Mouse (Mus musculus) urinary bladder, postnatal 14 days (tissue): ENCODE data around the gene Rab4a.

Source experiments
- DNase-seq: peaks from one replicate; pipeline ENCODE4 v3.0.0; 2021; ENCODE audit warnings: low spot score

The Rab4a gene

GRCm38 (mm10) chr8:123805718-123806373, at the start of gene Rab4a:
Gene Rab4a, plus strand, starts transcription at chr8:123805985.
- peak; percentile 89 for DNase-seq

- peak; percentile 35 for DNase-seq
Measured at GRCm38 (mm10) chr8:123756901-123757300, 48.9 kb upstream of the Rab4a start.

GRCm38 (mm10) chr8:123758935-123759334, 46.9 kb upstream of the Rab4a start:
- DNase-seq: no peak

GRCm38 (mm10) chr8:123759933-123760332, 45.9 kb upstream of the Rab4a start:
- no peak for DNase-seq

GRCm38 (mm10) chr8:123760579-123760978, 45.2 kb upstream of the Rab4a start:
- no peak for DNase-seq

GRCm38 (mm10) chr8:123761266-123761882, 44.4 kb upstream of the Rab4a start:
- peak; percentile 54 for DNase-seq

GRCm38 (mm10) chr8:123761883-123762270, 43.9 kb upstream of the Rab4a start:
- DNase-seq: no peak

- peak; percentile 77 for DNase-seq
Measured at GRCm38 (mm10) chr8:123763355-123763754, 42.4 kb upstream of the Rab4a start.

- DNase-seq: no peak
Measured at GRCm38 (mm10) chr8:123764671-123765070, 41.1 kb upstream of the Rab4a start.

GRCm38 (mm10) chr8:123766516-123766915, 39.3 kb upstream of the Rab4a start:
- no peak for DNase-seq

- no peak for DNase-seq
Measured at GRCm38 (mm10) chr8:123767874-123768273, 37.9 kb upstream of the Rab4a start.

GRCm38 (mm10) chr8:123768492-123769356, 37.1 kb upstream of the Rab4a start:
- peak; percentile 67 for DNase-seq

GRCm38 (mm10) chr8:123773468-123773867, 32.3 kb upstream of the Rab4a start:
- no peak for DNase-seq

GRCm38 (mm10) chr8:123774491-123774890, 31.3 kb upstream of the Rab4a start:
- DNase-seq: no peak

GRCm38 (mm10) chr8:123777319-123777718, 28.5 kb upstream of the Rab4a start:
- peak; percentile 24 for DNase-seq

GRCm38 (mm10) chr8:123780471-123780870, 25.3 kb upstream of the Rab4a start:
- DNase-seq: no peak

- DNase-seq: no peak
Measured at GRCm38 (mm10) chr8:123781256-123781655, 24.5 kb upstream of the Rab4a start.

GRCm38 (mm10) chr8:123783525-123784249, 22.1 kb upstream of the Rab4a start:
- DNase-seq: peak; percentile 88

- DNase-seq: peak; percentile 27
Measured at GRCm38 (mm10) chr8:123786166-123786565, 19.6 kb upstream of the Rab4a start.

GRCm38 (mm10) chr8:123786644-123787043, 19.1 kb upstream of the Rab4a start:
- no peak for DNase-seq

- no peak for DNase-seq
Measured at GRCm38 (mm10) chr8:123787254-123787897, 18.4 kb upstream of the Rab4a start.
